Comparison of ENCODE assay signal across 17 mouse cellular contexts in the genomic region with DNA sequence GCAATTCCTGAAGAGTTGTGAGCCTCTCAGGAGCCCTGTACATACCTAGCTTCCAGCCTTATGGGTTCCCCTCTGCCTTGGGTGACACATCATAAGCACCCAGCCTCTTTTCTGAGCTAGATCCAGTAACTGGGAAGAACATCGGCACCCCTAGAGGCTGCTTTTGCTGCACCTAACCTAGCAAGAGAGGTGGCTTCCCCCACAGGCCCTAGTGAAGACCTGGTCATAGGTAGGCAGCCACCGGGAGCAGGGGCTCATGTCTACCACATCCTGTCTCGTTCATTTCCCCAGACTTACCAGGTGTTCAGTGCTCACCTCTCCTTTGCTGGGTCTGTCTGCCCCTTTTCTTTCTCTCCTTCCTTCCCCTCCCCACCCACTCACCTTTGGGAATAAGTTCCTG. TPM values are rescaled to one million over a fixed set of nuclear protein-coding genes. Genes with fewer than 3 reads are reported as not detected.
A peak's percentile ranks its signal among the peaks of the same experiment; 100 is the strongest.
DNase-seq lines count a peak whose midpoint lies in the region; ATAC-seq and TF ChIP-seq lines count a peak whose summit lies in the region.
"Had no signal": no experiment of that assay in that cellular context is flagged by ENCODE, and none has a peak within 500 bp of the region (broad histone marks: within the 10 kb centered on the region; RNA-seq: fewer than 3 reads in every experiment).

No protein-coding gene starts in this region.

- WGBS in hindbrain, embryonic 12.5 days: 74% methylated on average over 3 of the region's 3 CpGs
- WGBS in hindbrain, embryonic 16.5 days: 72% methylated on average over 3 of the region's 3 CpGs
- 20% methylated on average over 3 of the region's 3 CpGs for WGBS in thymus, adult 2 months

- H3K9ac ChIP-seq in hindbrain, embryonic 12.5 days: 0 out of 2 replicates have a peak overlapping the region, but pooled peaks have one; percentile 10
- no peak overlapping the region for H3K9ac ChIP-seq in hindbrain, embryonic 16.5 days (ENCODE audit: low read depth, low read length)
- H3K9ac ChIP-seq: forebrain, embryonic 15.5 days; hindbrain, embryonic 15.5 days; liver, embryonic 14.5 days had no signal

- no peak overlapping the region for H3K27ac ChIP-seq in hindbrain, embryonic 12.5 days
- H3K27ac ChIP-seq in hindbrain, embryonic 16.5 days (ENCODE audit: low read depth, low read length): no peak overlapping the region
- 0 out of 2 replicates have a peak overlapping the region, but pooled peaks have one; percentile 18 for H3K27ac ChIP-seq in thymus, adult 2 months (ENCODE audit: control insufficient read depth, insufficient read depth, low read length)
- H3K27ac ChIP-seq: forebrain, embryonic 15.5 days; hindbrain, embryonic 15.5 days; liver, embryonic 14.5 days had no signal

- no peak for TF ChIP-seq POLR2A in thymus, adult 2 months (IDR thresholded peaks at IDR 0.05; ENCODE audit: control insufficient read depth, extremely low read depth, insufficient read depth, low read length, poor library complexity)

- no peak for TF ChIP-seq CTCF in thymus, adult 2 months (IDR thresholded peaks at IDR 0.05; ENCODE audit: borderline replicate concordance, control insufficient read depth, extremely low read depth, insufficient read depth, low read length, poor library complexity)

- peak; percentile 33 for DNase-seq in thymus, adult 2 months
- DNase-seq in thymus, adult 18-20 months: no peak
- peak; percentile 66 for DNase-seq in thymus, postnatal 4 days
- DNase-seq in urinary bladder, postnatal 25 days (ENCODE audit: low spot score): no peak
- DNase-seq: cerebellum, adult 9-11 months; heart, adult 18-20 months; kidney, postnatal 36 days; lung, postnatal 4 days; retina, postnatal 1 day had no signal

- no peak for ATAC-seq in hindbrain, embryonic 12.5 days (ENCODE audit: low FRiP score)
- ATAC-seq in hindbrain, embryonic 16.5 days: no peak
- peak; percentile 24 for ATAC-seq in inflammation-experienced regulatory T-cells, adult 6 months
- ATAC-seq in frontal cortex, adult (ENCODE audit: low TSS enrichment): no peak
- ATAC-seq: forebrain, embryonic 15.5 days had no signal

- peaks cover 55% of the 10 kb centered on the region for H3K4me1 ChIP-seq in hindbrain, embryonic 12.5 days
- H3K4me1 ChIP-seq in hindbrain, embryonic 16.5 days (ENCODE audit: control insufficient read depth, insufficient read depth, low read depth, low read length): peaks cover 35% of the 10 kb centered on the region
- H3K4me1 ChIP-seq in thymus, adult 2 months (replicated peaks; ENCODE audit: control insufficient read depth, insufficient read depth, low read length): peaks cover 31% of the 10 kb centered on the region

- H3K9me3 ChIP-seq in hindbrain, embryonic 12.5 days (replicated peaks): no peaks in the 10 kb centered on the region
- H3K9me3 ChIP-seq in hindbrain, embryonic 16.5 days (ENCODE audit: control insufficient read depth, low read length): no peaks in the 10 kb centered on the region
- H3K9me3 ChIP-seq: forebrain, embryonic 15.5 days; hindbrain, embryonic 15.5 days had no signal

- no peak overlapping the region for H3K4me3 ChIP-seq in hindbrain, embryonic 12.5 days
- no peak overlapping the region for H3K4me3 ChIP-seq in hindbrain, embryonic 16.5 days (ENCODE audit: low read length)
- H3K4me3 ChIP-seq in thymus, adult 2 months (ENCODE audit: control insufficient read depth, insufficient read depth, low read length): no peak overlapping the region
- H3K4me3 ChIP-seq: forebrain, embryonic 15.5 days; hindbrain, embryonic 15.5 days had no signal

- H3K36me3 ChIP-seq in hindbrain, embryonic 12.5 days: no peaks in the 10 kb centered on the region
- no peaks in the 10 kb centered on the region for H3K36me3 ChIP-seq in hindbrain, embryonic 16.5 days (ENCODE audit: control insufficient read depth, insufficient read depth, low read length)
- no peaks in the 10 kb centered on the region for H3K36me3 ChIP-seq in thymus, adult 2 months (ENCODE audit: control insufficient read depth, insufficient read depth, low read length)
- H3K36me3 ChIP-seq: forebrain, embryonic 15.5 days; hindbrain, embryonic 15.5 days had no signal

- H3K4me2 ChIP-seq in hindbrain, embryonic 12.5 days (replicated peaks): no peak overlapping the region
- H3K4me2 ChIP-seq in hindbrain, embryonic 16.5 days (ENCODE audit: low read length): no peak overlapping the region
- H3K4me2 ChIP-seq: forebrain, embryonic 15.5 days; hindbrain, embryonic 15.5 days had no signal

- no peaks in the 10 kb centered on the region for H3K27me3 ChIP-seq in hindbrain, embryonic 12.5 days
- no peaks in the 10 kb centered on the region for H3K27me3 ChIP-seq in hindbrain, embryonic 16.5 days (replicated peaks; ENCODE audit: control insufficient read depth, insufficient read depth, low read length)
- H3K27me3 ChIP-seq in thymus, adult 2 months (ENCODE audit: control insufficient read depth, insufficient read depth, low read length): no peaks in the 10 kb centered on the region
- H3K27me3 ChIP-seq: forebrain, embryonic 15.5 days; hindbrain, embryonic 15.5 days had no signal

RNA-seq across cellular contexts. Expression of a gene that starts 4.5 kb away (rescaled TPM):
- 75.3 and 86.9 TPM in 2 replicates for polyA plus RNA-seq in hindbrain, embryonic 12.5 days (2016; fragmentation: Nextera tagmentation; extraction: Ambion mirVana)
- polyA plus RNA-seq in hindbrain, embryonic 16.5 days (2015; fragmentation: Nextera tagmentation; extraction: Ambion mirVana): 53.5 and 70.3 TPM in 2 replicates
- polyA plus RNA-seq in thymus, adult 2 months (2012; rRNA removed): 94.1 and 117 TPM in 2 replicates
- polyA plus RNA-seq in inflammation-experienced regulatory T-cells, adult 6 months (2017; shearing (Covaris generic)): 1 to 10 TPM; 3.2 to 8.4 (median 8.0) TPM

RNA-seq across cellular contexts. Expression of a gene that starts 27.2 kb away (rescaled TPM):
- 95.7 and 99.9 TPM in 2 replicates for polyA plus RNA-seq in hindbrain, embryonic 12.5 days (2016; fragmentation: Nextera tagmentation; extraction: Ambion mirVana)
- polyA plus RNA-seq in hindbrain, embryonic 16.5 days (2015; fragmentation: Nextera tagmentation; extraction: Ambion mirVana): 23.3 and 28.2 TPM in 2 replicates
- polyA plus RNA-seq in thymus, adult 2 months (2012; rRNA removed): 154 and 258 TPM in 2 replicates
- 10 to 100 TPM in 1 of 3 experiments, 1 to 10 TPM in 2; 7.1 to 60.4 (median 9.6) TPM for polyA plus RNA-seq in inflammation-experienced regulatory T-cells, adult 6 months (2017; shearing (Covaris generic))

RNA-seq across cellular contexts. Expression of a gene that starts 30.3 kb away (rescaled TPM):
- polyA plus RNA-seq in hindbrain, embryonic 12.5 days (2016; fragmentation: Nextera tagmentation; extraction: Ambion mirVana): not detected in 2 replicates
- polyA plus RNA-seq in hindbrain, embryonic 16.5 days (2015; fragmentation: Nextera tagmentation; extraction: Ambion mirVana): not detected in 2 replicates
- not detected in 2 replicates for polyA plus RNA-seq in thymus, adult 2 months (2012; rRNA removed)
- not detected for polyA plus RNA-seq in inflammation-experienced regulatory T-cells, adult 6 months (2017; shearing (Covaris generic))
- polyA plus RNA-seq: embryonic facial prominence, embryonic 11.5 days; forebrain, embryonic 15.5 days; hindbrain, embryonic 15.5 days; liver, embryonic 14.5 days had no signal

RNA-seq across cellular contexts. Expression of a gene that starts 37.7 kb away (rescaled TPM):
- polyA plus RNA-seq in hindbrain, embryonic 12.5 days (2016; fragmentation: Nextera tagmentation; extraction: Ambion mirVana): 37.1 and 37.2 TPM in 2 replicates
- polyA plus RNA-seq in hindbrain, embryonic 16.5 days (2015; fragmentation: Nextera tagmentation; extraction: Ambion mirVana): 15.5 and 21.1 TPM in 2 replicates
- polyA plus RNA-seq in thymus, adult 2 months (2012; rRNA removed): 29.3 and 33.0 TPM in 2 replicates
- 10 to 100 TPM; 25.6 to 28.7 (median 25.6) TPM for polyA plus RNA-seq in inflammation-experienced regulatory T-cells, adult 6 months (2017; shearing (Covaris generic))

RNA-seq across cellular contexts. Expression of a gene that starts 53.8 kb away (rescaled TPM):
- polyA plus RNA-seq in hindbrain, embryonic 12.5 days (2016; fragmentation: Nextera tagmentation; extraction: Ambion mirVana): 2.3 and 2.5 TPM in 2 replicates
- 1.5 and 1.9 TPM in 2 replicates for polyA plus RNA-seq in hindbrain, embryonic 16.5 days (2015; fragmentation: Nextera tagmentation; extraction: Ambion mirVana)
- polyA plus RNA-seq in thymus, adult 2 months (2012; rRNA removed): 21.6 and 23.1 TPM in 2 replicates
- polyA plus RNA-seq in inflammation-experienced regulatory T-cells, adult 6 months (2017; shearing (Covaris generic)): 10 to 100 TPM in 1 of 3 experiments, 1 to 10 TPM in 2; 8.1 to 11.5 (median 8.7) TPM

Comparison
In these comparisons a context has a peak if more than half of its experiments do, and no peak if none do; other contexts are left out.
1. DNase-seq: peak in thymus, adult 2 months (single experiment) and thymus, postnatal 4 days (single experiment); none in thymus, adult 18-20 months (0 of 2) and urinary bladder, postnatal 25 days (single experiment).